Mouse (Mus musculus) adrenal gland, adult (tissue): ENCODE measurements around the gene Fmod.
A peak's percentile ranks its signal among the peaks of the same experiment; 100 is the strongest.

Experiments used
- DNase-seq, 2 experiments: peaks; one replicate each; pipeline ENCODE4 v3.0.0; 2022 to 2023; ENCODE audit warnings: low spot score in 1 of 2; ENCODE audit not compliant: inconsistent age in 2 of 2

Fmod gene

DNA sequence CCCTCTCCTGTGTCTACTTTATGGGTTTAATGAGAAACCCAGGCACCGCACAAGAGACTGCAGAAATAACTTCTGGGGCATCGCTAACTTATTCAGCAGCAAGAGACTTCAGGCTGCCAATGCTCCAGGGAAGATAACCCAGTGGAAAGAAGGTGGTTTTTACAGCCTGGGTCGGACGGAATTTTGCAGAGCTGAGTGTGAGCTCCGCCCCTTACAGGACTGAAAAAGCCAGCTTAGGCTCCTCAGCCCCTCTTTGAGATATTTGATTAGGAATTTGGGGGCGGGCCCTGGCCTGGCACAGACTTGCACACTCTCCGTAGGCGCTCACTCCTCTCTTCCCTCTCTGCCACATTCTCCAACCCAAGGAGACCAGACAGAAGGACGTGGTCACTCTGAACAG is at the start of gene Fmod:
Fmod (plus strand) TSS at position 83 of the 400 bp plus-strand sequence.
- DNase-seq: no peak

DNA sequence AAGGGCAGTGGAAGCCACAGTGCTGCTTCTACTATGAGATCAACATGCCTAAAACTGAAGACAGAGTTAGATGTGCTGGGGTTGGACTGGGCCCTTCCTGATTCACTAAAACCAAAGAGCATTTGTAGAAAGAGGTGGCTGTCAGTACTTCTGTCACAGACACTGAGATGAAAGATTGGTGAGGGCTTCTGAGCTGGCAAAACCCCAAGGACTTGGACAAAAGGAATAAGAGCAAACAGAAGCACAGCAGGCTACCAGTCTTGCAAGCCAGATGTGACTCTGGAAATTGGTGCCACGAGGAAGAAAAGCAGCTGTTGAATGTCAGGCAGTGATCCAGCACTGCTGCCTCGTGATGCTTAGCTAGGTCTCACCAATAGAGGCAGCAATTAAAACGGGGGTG is 48.2 kb upstream of the Fmod start:
- DNase-seq: no peak

DNA sequence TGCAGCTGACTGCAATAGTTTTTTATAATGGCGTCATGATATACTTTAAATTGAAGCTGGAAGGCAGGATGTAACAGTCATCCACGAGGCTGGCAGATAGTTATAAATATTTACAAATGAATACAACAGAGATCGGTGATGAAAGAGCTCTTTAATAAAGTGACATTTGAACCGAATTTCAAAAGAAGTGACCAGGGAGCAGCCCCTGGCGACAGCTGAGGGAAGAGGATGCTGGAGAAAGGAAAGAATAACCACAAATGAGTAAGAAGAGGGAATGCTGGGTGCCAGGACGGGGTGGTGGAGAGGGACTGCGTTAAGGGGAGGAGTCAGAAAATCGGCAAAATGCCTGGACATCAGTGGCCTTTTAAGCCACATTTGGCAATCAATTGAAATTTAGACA is 45.8 kb upstream of the Fmod start:
- DNase-seq: no peak

DNA sequence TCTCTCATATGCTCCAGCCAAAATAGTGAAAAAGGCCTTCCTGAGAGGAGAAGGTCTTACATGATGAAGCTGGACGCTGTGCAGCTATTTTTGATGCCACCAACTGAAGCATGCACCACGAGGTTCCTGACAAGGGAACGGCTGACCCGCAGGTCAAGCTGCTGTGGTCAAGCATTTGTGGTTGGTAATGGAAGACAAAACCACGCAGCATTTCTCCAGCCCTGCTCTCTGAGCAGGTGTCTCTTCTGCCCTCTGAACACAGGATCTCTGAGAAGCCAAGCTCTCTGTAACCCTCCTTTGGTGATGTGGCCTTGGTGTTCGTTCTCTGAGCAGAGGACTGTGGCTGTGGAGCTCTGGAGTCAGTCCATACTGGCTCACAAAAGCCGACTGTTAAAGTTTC is 31.6 kb upstream of the Fmod start:
- DNase-seq: no peak

DNA sequence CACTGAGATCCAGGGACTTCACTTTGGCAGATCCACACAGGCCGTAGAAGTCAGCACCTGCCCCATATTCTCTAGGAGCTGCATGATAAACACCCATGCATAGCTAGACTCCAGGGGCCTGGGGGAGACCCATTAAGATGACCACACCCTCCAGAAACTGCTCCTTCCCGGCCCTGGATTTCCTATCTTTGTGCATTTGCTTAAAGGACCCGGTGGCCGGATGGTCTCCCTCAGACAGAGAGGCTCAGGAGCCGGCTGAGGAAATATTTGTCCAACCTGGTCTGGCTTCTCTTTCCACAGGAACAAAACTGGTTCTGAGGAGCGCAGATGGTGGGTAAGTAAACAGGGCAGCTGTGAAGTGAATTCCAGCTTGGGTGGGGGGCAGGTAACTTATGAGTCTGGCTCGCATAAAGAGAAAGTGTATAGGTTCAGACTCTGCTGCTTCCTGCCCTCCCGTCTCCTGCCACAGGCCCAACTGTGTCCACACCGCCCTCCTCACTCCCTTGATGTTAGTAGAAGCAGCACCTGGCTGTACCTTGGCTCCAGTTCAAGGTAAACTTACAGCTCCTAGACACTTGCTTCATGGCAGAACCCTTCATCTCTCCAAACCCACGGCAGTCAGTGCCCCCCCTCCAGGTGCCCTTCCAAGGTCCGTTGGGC is 30.8 kb upstream of the Fmod start:
- DNase-seq: no peak

DNA sequence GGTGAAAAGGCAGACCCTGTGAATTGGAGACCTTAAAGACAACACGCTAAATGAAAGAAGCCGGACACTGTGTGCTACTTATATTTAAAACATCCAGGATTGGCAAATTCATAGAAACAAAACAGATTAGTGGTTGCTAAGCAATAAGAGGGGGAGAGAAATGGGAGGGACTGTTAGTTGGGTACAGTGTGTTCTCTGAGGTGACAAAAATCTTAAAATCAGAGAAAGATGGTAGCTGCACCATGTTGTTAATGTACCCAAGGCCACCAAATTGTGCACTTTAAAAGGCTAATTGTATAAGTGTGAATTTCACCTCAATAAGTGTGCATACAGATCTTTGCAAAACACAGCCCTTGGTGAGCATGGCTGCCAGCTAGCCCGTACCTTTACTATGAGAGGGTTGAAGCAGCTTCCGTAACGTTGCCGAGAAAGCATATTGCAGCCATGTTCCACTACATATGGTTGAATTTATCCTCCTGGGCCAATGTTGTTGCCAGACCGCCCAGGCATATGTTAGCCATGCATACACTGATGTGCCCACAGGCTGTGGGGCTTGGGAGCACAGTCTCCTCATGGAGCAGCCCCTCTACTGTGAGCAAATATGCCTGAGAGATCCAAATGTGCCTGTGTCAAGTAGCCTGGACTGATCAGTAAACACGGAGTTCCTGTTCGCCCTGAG is 12.6 kb upstream of the Fmod start:
- DNase-seq: no peak

DNA sequence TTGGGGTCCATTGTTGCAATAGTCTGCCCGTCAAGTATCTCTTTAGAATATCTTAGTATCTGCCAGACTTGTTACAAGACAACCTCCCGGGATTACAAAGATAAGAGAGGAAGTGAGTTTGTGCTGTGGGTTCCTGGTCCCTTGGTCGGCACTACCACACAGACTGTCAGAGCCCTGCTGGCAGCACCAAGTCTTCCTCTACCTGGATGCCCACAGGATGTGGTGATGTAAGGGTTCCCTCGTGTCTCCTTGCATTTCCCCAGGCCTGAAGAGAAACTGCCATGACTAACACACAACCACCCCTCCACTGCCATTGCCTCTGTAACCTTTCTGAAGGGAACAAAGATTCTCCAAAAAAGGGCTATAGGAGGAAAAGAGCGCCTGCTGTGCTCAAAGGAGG is 11.1 kb upstream of the Fmod start:
- DNase-seq: no peak

DNA sequence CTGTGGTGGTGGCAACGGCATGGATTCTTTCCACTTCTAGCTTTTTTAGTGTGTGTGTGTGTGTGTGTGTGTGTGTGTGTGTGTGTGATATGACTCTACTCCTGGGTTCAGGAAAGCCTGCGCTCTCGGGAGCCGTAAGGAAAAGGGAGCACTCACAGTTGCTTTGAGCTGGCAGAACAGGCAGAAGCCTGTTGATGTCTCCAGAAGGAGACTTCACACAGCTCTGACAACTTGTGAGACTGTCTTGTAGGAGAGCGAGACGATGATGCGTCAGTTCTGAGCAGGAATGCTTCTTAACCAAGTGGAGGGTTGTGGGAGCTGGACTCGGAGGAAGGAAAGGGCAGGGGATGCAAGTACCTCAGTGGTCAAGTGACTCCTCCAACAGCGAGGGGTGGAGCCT is 10.3 kb upstream of the Fmod start:
- no peak for DNase-seq

DNA sequence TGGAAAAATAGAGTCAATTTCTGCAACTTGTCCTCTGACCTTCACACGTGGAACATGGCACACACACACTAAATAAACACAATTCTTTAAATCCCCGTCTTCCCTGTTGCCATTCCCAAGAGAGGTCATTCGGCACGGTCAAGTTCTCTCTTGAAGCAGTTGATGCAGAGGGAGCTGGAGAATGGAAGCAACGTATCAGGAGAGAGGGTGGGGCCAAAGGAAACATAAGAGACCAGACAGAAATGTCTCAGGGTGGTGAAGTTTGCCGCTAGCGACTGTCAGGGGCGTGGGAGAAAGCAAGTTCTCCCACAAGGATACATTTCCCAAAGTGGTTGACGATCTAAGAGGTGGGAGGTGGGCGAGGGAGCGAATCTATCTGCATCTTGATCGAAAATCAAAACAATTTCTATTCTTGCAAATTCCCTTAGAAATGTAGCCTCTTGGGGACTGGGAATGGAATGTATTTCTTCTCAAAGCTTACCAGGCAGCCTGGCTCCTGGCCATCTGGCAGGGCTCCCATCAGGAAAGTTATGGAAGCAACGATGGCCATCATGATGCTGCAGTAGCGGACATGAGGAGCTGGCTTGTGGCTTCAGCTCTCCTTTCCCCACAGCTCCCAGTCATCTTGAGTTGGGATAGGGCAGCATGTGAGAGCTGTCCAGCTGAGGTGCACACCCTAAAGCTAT is 8.8 kb upstream of the Fmod start:
- no peak for DNase-seq

DNA sequence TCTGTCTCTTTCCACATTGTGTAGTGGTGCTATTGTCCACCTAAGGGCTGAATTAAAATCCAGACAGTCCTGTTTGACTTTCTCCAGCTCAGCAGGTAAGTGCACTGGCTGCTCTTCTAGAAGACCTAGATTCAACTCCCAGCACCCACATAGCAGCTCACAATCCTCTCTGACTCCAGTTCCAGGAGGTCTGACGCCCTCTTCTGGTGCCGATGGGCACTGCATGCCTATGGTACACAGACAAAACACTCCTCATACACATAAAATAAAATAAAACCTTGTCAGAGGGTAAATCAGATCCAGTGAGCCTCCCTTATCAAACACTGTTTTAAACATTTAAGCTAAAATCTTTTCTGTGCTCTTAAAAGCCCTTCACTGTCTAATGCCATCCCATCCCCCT is 562 bp upstream of the Fmod start:
- no peak for DNase-seq

DNA sequence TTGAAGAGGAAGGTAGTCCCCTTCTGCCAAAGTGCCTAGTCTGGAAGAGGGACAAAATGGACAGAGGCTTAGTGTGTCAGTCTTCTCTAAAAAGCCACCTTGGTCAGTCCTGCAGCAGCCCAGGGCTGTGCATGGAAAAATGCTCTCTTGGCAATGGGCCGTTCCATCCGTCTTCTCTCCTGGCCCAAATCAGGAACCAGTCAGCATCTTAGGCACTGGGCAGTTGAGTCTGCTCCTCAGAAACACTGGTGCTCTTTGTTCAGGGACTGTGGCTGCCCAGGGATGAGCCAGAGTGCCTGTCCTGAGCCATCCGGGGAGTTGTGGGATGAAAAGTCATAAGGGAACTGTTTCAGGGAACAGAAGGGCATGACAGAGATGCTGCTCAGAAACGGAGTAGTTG is 1.3 kb downstream of the Fmod start:
- DNase-seq: no peak

DNA sequence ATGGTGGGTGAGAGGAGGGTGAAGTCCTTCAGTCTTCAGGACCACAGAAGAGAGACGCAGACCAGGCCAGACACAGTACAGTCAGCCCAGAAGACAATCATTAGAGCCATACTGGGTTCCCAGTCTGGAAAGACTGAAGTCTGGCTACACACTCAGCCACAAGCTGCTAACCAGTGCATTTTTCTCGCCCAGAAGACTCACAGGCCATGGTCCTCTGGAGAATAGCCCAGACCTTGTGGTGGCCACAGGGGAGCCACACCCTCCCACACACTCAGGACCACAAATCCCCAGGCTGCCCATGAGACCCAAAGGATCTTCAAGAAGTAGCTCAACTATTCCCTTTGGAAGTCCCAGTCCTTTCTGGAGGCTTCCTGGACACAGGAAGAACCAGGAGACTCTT is 2.3 kb downstream of the Fmod start:
- DNase-seq: no peak

DNA sequence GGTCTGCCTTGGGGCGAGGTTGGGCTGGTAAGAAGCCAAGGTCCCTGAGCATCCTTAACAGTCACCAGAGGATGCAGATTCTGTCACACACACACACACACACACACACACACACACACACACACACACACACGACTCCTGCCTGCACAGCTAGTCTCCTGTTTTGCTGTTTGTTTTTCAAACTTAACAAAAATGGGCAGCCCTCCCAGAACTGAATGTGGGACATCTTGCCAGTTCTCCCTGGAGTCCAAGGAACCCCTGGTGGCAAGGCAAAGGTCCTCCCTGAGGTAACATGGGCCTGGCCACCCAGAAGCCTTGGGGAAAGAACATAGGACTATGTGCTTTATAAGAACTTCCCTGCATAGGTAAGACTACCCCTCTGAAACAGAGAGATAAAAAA is 4.8 kb downstream of the Fmod start:
- no peak for DNase-seq

DNA sequence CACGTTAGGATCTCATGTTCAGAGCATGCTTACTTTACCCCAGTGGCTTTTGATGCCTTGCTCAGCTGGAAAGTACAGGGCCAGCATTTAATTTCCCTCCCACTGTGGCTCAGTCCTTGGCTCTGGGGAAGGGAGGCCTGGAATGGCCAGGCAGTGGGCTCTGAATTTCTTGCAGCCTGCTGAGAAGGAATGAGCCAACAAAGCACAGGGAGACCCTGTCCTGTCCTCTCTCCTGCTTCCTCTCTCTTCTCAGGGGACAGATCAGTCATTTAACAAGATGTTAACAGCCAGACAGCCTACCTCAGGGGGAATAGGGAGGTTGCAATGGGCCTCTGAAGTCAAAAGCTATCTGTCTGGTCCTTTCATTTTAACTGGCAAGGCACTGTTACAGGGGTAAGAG is 5.3 kb downstream of the Fmod start:
- DNase-seq: no peak

DNA sequence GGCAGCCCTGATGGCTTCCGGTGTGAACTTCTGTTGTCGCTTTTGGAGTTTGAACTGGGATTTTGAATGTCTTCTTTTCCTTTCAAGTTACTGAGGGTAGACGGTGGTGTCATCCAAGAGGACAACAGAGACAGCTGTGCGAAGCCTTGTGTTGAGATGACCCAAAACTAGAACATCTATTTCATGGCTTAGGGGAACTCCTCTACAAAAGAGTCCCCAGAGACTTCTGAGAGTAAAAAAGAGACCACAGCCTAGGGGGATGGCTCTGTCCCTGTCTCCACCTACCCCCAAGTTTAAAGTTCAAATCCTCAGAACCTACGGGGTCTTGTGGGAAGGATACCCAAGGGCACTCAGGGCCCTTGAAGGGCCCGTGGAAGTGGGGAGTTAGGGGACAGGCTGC is 7.8 kb downstream of the Fmod start:
- no peak for DNase-seq

DNA sequence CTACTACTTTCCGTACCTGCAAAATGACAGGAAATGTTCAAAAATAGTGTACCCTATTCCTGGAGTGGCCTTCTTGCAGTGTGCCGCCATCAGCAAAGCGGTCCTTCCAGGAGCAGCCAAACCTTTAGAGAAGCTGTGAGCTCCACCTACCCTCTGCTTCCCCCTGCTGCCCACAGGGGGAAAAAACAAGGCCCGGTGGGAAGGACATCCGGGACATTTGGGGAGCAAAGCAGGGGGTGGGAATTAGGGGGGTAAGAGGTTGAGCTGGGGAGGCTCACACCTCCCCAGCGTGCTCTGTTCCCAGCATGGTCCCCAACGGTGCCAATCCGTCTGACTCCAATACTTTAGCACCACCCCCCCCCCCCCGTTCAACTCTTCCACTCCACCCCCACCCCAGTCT is 8.9 kb downstream of the Fmod start:
- DNase-seq: peak; percentile 81 to 92

DNA sequence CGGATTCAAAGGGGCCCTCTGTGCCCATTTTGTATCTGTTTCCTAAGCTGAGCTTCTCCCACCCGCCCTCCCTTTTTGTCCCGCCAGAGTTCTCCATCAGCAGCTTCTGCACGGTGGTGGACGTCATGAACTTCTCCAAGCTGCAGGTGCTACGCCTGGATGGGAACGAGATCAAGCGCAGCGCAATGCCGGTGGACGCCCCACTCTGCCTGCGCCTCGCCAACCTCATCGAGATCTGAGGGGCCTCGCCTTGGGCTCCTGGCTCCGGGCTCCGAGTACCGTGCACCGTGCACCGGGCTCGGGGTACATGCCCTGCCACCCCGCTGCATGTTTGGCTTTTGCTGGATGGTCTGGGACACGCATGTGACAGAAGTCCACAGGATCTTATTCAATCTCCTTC is 9.3 kb downstream of the Fmod start:
- DNase-seq: peak in 1 of 2 experiments; percentile 40

DNA sequence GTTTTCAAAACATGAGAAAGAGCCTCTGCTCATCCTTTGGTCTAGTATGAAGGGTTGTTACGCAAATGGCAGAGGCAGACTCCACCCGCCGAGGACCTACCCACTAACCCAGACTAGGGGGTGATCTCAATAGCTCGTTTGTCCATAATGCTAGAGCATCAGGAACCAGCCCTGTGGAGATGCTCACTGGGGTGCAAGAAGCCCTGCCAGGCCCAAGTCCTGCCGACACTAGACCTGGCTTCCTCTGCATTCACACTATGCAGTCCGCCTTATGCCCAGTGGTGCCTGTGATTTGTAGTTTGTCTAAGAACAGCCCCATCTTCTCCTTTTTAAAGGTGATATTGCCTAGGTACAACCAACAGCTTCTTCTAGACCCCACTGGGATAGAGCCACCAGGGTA is 10.4 kb downstream of the Fmod start:
- DNase-seq: no peak

DNA sequence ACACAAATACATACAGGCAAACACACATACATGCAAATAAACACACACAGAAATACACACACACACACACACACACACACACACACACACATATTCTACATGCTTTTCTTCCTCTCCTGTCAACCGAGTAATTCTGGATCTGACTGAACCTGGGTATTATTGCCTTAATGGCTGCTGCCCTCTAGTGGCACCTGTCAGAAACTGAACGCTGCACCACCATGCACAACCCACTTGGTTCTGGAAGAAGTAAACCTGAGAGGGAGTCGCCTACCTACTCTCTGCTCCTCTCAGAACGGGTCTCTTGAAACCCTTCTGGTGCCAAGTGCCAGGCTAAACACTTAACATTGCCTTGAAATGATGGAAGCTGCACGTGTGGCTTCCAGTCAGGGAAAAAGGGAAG is 11.7 kb downstream of the Fmod start:
- DNase-seq: peak; percentile 67 to 87

DNA sequence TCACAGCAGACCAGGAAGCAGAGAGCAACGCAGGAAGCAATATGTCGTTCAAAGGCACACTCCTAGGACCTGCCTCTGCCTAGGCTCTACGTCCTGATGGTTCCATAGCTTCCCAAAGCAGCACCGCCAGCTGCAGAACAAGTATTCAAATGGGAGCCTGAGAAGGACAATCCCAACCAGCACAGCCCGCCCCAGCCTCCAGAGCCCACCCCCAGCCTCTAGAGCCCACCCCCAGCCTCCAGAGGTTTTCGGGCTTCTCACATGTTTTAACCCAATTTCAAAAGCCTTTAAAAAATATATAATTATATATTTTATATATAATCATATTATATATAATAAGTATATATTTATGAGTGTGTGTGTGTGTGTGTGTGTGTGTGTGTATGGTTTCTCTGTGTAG is 12.5 kb downstream of the Fmod start:
- DNase-seq: no peak

DNA sequence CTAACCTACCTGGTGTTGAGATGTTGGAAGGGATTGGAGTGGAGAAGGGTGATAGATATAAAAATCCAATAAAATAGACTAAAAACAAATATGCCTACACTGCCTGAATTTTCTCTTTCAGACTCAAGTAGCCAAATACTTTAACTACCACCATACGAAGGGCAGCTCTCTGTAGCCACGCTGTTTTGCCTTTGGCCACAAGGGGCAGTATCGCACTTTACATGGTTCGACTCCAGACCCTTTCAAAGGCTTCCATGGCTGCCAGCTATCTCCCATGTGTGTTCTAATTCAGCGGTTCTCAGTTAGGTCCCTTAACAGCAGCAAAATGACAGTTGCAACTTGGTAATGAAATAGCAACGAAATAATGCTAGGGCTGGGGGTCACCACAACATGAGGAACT is 16.2 kb downstream of the Fmod start:
- peak; percentile 85 to 95 for DNase-seq

DNA sequence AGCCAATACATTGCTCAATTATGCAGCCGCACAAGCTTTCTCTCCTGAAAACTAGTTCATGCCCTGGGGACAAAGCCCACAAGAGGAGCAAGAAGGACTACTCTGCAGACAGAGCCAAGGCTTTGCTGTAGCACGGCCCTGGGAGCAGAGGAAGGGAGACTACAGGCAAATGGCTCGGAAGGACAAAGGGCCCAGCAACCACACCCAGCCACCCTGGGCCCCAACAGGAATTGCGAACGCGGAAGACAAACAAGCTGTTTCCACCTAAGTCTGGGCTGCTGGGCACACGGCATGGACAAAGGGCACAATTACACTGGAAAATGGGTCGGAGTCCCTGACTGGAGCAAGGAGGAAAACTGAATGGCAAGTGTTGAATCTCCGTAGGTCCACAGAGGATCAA is 18.0 kb downstream of the Fmod start:
- DNase-seq: peak in 1 of 2 experiments; percentile 20
